Mouse (Mus musculus): Measurements from ENCODE around the gene Mlf1. TPM values are rescaled to one million over a fixed set of nuclear protein-coding genes. Genes with fewer than 3 reads are reported as not detected.

Gene Mlf1
- total RNA-seq, 2 experiments from 2014 or later, result 2.0 to 2.1 TPM

DNA sequence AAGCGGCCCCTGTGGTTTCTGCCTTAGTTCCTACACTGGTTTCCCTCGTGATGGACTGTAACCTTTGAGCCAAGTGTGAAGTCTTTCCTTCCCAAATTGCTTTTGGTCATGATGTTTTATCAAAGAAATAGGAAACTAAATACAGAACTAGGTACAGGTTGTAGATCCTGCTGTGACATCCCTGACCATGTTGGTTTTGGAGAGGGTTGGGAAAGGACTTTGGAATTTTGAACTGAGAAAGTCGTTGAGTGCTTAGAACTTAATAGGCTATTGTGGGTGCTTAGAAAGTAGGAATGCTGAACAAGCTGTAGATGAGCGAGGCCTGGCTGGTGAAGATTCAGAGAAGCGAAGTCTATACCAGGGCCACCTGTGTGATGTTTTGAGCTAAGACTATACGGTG, 60.1 kb downstream of the Mlf1 start:
- no peak for DNase-seq (ENCODE audit: low spot score in 2 of 2)

DNA sequence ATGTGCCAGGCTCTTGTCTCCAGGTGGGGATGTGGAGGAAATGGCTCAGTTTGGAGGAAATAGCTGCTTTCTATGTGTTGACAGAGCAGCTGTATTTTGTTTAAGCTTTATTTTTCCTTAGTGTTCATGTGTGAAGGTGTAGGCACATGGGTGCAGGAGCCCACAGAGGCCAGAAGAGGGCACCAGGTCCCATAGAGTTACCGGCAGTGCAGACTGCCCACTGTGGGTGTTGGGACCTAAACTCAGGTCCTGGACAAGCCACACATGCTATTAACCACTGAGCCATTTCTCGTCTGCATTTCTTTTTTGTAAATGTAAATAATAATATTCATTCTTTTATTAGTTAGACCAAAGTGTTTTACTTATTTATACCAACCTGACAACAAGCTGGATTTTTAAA, 73.2 kb downstream of the Mlf1 start:
- DNase-seq (ENCODE audit: low spot score in 2 of 2), result no peak

Other genes with a start within 250 kb of the Mlf1 start
- gene Gm17402, start 1.1 kb downstream of the Mlf1 start, total RNA-seq (2021), result not detected
- 100 to 1,000 TPM; 111 to 121 TPM for gene Gfm1, start 56.0 kb downstream of the Mlf1 start, total RNA-seq (2021)
- gene Lxn, start 89.8 kb downstream of the Mlf1 start, total RNA-seq (2021), result 10 to 100 TPM in 1 of 2 experiments, 1 to 10 TPM in 1; 6.9 to 10.4 TPM
- under 1 TPM; 0.23 to 0.83 TPM for gene Rarres1, start 141.4 kb downstream of the Mlf1 start, total RNA-seq (2021)
- gene Mfsd1, start 208.6 kb downstream of the Mlf1 start, total RNA-seq (2021), result 10 to 100 TPM; 55.5 to 66.2 TPM